Mouse (Mus musculus): ENCODE results near the gene Ccdc93. TPM values are rescaled to one million over a fixed set of nuclear protein-coding genes. Genes with fewer than 3 reads are reported as not detected.
A peak's percentile ranks its signal among the peaks of the same experiment; 100 is the strongest.

Gene Ccdc93
- polyA plus RNA-seq, 1 experiment from 2014 or later = 12.7 TPM

GRCm38 (mm10) chr1:121483091-121483490, 52.2 kb downstream of the Ccdc93 start:
- H3K36me3 ChIP-seq (replicated peaks) = peaks cover 61% of the 10 kb centered on the region
- no peak overlapping the region for H3K4me3 ChIP-seq
- no peak for DNase-seq (ENCODE audit: low spot score)
- H3K4me1 ChIP-seq = no peaks in the 10 kb centered on the region
- no peak overlapping the region for H3K27ac ChIP-seq (replicated peaks)
- no peaks in the 10 kb centered on the region for H3K27me3 ChIP-seq (replicated peaks; ENCODE audit: low read depth, poor library complexity, severe bottlenecking)
- no peaks in the 10 kb centered on the region for H3K9me3 ChIP-seq
- 87% methylated on average over 4 of the region's 4 CpGs for WGBS

GRCm38 (mm10) chr1:121486803-121487202, 56.0 kb downstream of the Ccdc93 start:
- Histone ChIP-seq H3K36me3 (replicated peaks) (peaks cover 35% of the 10 kb centered on the region), H3K4me1 (no peaks in the 10 kb centered on the region), H3K27me3 (replicated peaks; ENCODE audit: low read depth, poor library complexity, severe bottlenecking) (no peaks in the 10 kb centered on the region), H3K27ac (replicated peaks) (no peak overlapping the region), H3K9me3 (no peaks in the 10 kb centered on the region), H3K4me3 (no peak overlapping the region)
- no peak for DNase-seq (ENCODE audit: low spot score)
- WGBS = 89% methylated on average over 6 of the region's 6 CpGs

GRCm38 (mm10) chr1:121490241-121490640, 59.4 kb downstream of the Ccdc93 start:
- Histone ChIP-seq H3K27me3 (replicated peaks; ENCODE audit: low read depth, poor library complexity, severe bottlenecking) (no peaks in the 10 kb centered on the region), H3K9me3 (no peaks in the 10 kb centered on the region), H3K4me3 (no peak overlapping the region), H3K27ac (replicated peaks) (no peak overlapping the region), H3K36me3 (replicated peaks) (peaks cover 48% of the 10 kb centered on the region), H3K4me1 (no peaks in the 10 kb centered on the region)
- WGBS = 31% methylated on average over 5 of the region's 5 CpGs
- DNase-seq (ENCODE audit: low spot score) = peak; percentile 34

- DNase-seq (ENCODE audit: low spot score) = no peak
- Histone ChIP-seq H3K4me3 (no peak overlapping the region), H3K36me3 (replicated peaks) (peaks cover 94% of the 10 kb centered on the region), H3K27ac (replicated peaks) (no peak overlapping the region), H3K9me3 (no peaks in the 10 kb centered on the region), H3K4me1 (no peaks in the 10 kb centered on the region), H3K27me3 (replicated peaks; ENCODE audit: low read depth, poor library complexity, severe bottlenecking) (no peaks in the 10 kb centered on the region)
- 94% methylated on average over 4 of the region's 4 CpGs for WGBS
Measured at GRCm38 (mm10) chr1:121497093-121497492, 66.2 kb downstream of the Ccdc93 start.

GRCm38 (mm10) chr1:121508729-121509128, 77.9 kb downstream of the Ccdc93 start:
- Histone ChIP-seq H3K9me3 (no peaks in the 10 kb centered on the region), H3K4me1 (no peaks in the 10 kb centered on the region), H3K36me3 (replicated peaks) (peaks cover 3% of the 10 kb centered on the region; the same call in 1 of the 2 replicates), H3K27ac (replicated peaks) (no peak overlapping the region), H3K4me3 (no peak overlapping the region), H3K27me3 (replicated peaks; ENCODE audit: low read depth, poor library complexity, severe bottlenecking) (no peaks in the 10 kb centered on the region)
- WGBS = 88% methylated on average over 2 of the region's 2 CpGs
- DNase-seq (ENCODE audit: low spot score) = no peak

- H3K9me3 ChIP-seq = no peaks in the 10 kb centered on the region
Measured at GRCm38 (mm10) chr1:121510420-121511140, 79.7 kb downstream of the Ccdc93 start.

GRCm38 (mm10) chr1:121511186-121511585, 80.3 kb downstream of the Ccdc93 start:
- Histone ChIP-seq H3K27ac (replicated peaks) (no peak overlapping the region), H3K27me3 (replicated peaks; ENCODE audit: low read depth, poor library complexity, severe bottlenecking) (no peaks in the 10 kb centered on the region), H3K36me3 (replicated peaks) (no peaks in the 10 kb centered on the region; the same call in 1 of the 2 replicates), H3K4me1 (no peaks in the 10 kb centered on the region), H3K9me3 (no peaks in the 10 kb centered on the region), H3K4me3 (no peak overlapping the region)
- DNase-seq (ENCODE audit: low spot score) = no peak
- WGBS = 63% methylated on average over 2 of the region's 2 CpGs

More at GRCm38 (mm10) chr1:121510420-121511140, 79.7 kb downstream of the Ccdc93 start:
- Histone ChIP-seq H3K4me3 (no peak overlapping the region), H3K4me1 (no peaks in the 10 kb centered on the region), H3K36me3 (replicated peaks) (no peaks in the 10 kb centered on the region; the same call in 1 of the 2 replicates), H3K27ac (replicated peaks) (no peak overlapping the region), H3K27me3 (replicated peaks; ENCODE audit: low read depth, poor library complexity, severe bottlenecking) (no peaks in the 10 kb centered on the region)
- 90% methylated on average over 19 of the region's 19 CpGs for WGBS
- DNase-seq (ENCODE audit: low spot score) = no peak

- no peak overlapping the region for H3K27ac ChIP-seq (replicated peaks)
- H3K36me3 ChIP-seq (replicated peaks) = no peaks in the 10 kb centered on the region
- DNase-seq (ENCODE audit: low spot score) = no peak
- H3K27me3 ChIP-seq (replicated peaks; ENCODE audit: low read depth, poor library complexity, severe bottlenecking) = no peaks in the 10 kb centered on the region
- WGBS = 96% methylated on average over 2 of the region's 2 CpGs
- H3K4me3 ChIP-seq = no peak overlapping the region
- no peaks in the 10 kb centered on the region for H3K9me3 ChIP-seq
- H3K4me1 ChIP-seq = no peaks in the 10 kb centered on the region
Measured at GRCm38 (mm10) chr1:121511966-121512365, 81.1 kb downstream of the Ccdc93 start.

- H3K9me3 ChIP-seq = no peaks in the 10 kb centered on the region
- H3K27me3 ChIP-seq (replicated peaks; ENCODE audit: low read depth, poor library complexity, severe bottlenecking) = no peaks in the 10 kb centered on the region
- H3K27ac ChIP-seq (replicated peaks) = no peak overlapping the region
- no peaks in the 10 kb centered on the region for H3K4me1 ChIP-seq
- WGBS = 74% methylated on average over 1 of the region's 1 CpGs
- H3K36me3 ChIP-seq (replicated peaks) = no peaks in the 10 kb centered on the region
- no peak overlapping the region for H3K4me3 ChIP-seq
- DNase-seq (ENCODE audit: low spot score) = no peak
Measured at GRCm38 (mm10) chr1:121518609-121519008, 87.8 kb downstream of the Ccdc93 start.

GRCm38 (mm10) chr1:121527061-121527460, 96.2 kb downstream of the Ccdc93 start:
- H3K27me3 ChIP-seq (replicated peaks; ENCODE audit: low read depth, poor library complexity, severe bottlenecking) = peaks cover 48% of the 10 kb centered on the region
- WGBS = 49% methylated on average over 17 of the region's 17 CpGs
- peaks cover 16% of the 10 kb centered on the region for H3K4me1 ChIP-seq
- no peak overlapping the region for H3K27ac ChIP-seq (replicated peaks)
- H3K4me3 ChIP-seq = peak overlapping the region; percentile 57
- no peaks in the 10 kb centered on the region for H3K9me3 ChIP-seq
- H3K36me3 ChIP-seq (replicated peaks) = no peaks in the 10 kb centered on the region
- no peak for DNase-seq (ENCODE audit: low spot score)

GRCm38 (mm10) chr1:121527600-121528398, 97.0 kb downstream of the Ccdc93 start:
- H3K36me3 ChIP-seq (replicated peaks) = no peaks in the 10 kb centered on the region
- peak; percentile 40 for DNase-seq (ENCODE audit: low spot score)
- WGBS = 12% methylated on average over 55 of the region's 55 CpGs
- peak overlapping the region; percentile 57 for H3K4me3 ChIP-seq
- no peak overlapping the region for H3K27ac ChIP-seq (replicated peaks)
- peaks cover 48% of the 10 kb centered on the region for H3K27me3 ChIP-seq (replicated peaks; ENCODE audit: low read depth, poor library complexity, severe bottlenecking)
- peaks cover 16% of the 10 kb centered on the region for H3K4me1 ChIP-seq
- no peaks in the 10 kb centered on the region for H3K9me3 ChIP-seq

- Histone ChIP-seq H3K36me3 (replicated peaks) (no peaks in the 10 kb centered on the region), H3K4me1 (peaks cover 16% of the 10 kb centered on the region), H3K4me3 (peak within 1 kb of the TSS; percentile 57), H3K27ac (replicated peaks) (no peak within 1 kb of the TSS), H3K27me3 (replicated peaks; ENCODE audit: low read depth, poor library complexity, severe bottlenecking) (peaks cover 48% of the 10 kb centered on the region), H3K9me3 (no peaks in the 10 kb centered on the region)
- DNase-seq (ENCODE audit: low spot score) = peak; percentile 78
- WGBS = 2% methylated on average over 11 of the region's 11 CpGs
Measured at GRCm38 (mm10) chr1:121528399-121528720, 97.5 kb downstream of the Ccdc93 start, which contains the start of gene Htr5b. Htr5b (minus strand) TSS chr1:121528465.

- Histone ChIP-seq H3K9me3 (no peaks in the 10 kb centered on the region), H3K4me1 (peaks cover 16% of the 10 kb centered on the region), H3K36me3 (replicated peaks) (no peaks in the 10 kb centered on the region), H3K27me3 (replicated peaks; ENCODE audit: low read depth, poor library complexity, severe bottlenecking) (peaks cover 48% of the 10 kb centered on the region), H3K27ac (replicated peaks) (no peak overlapping the region), H3K4me3 (no peak overlapping the region)
- 84% methylated on average over 6 of the region's 6 CpGs for WGBS
- DNase-seq (ENCODE audit: low spot score) = no peak
Measured at GRCm38 (mm10) chr1:121529286-121529685, 98.4 kb downstream of the Ccdc93 start.

Data from embryonic facial prominence, embryonic 10.5 days (tissue).